Mouse (Mus musculus) layer of hippocampus, adult 9-10 months (tissue): ENCODE results near the gene Papln.

Source experiments
- DNase-seq: peaks from one replicate; pipeline ENCODE4 v3.0.0; 2022; ENCODE audit warnings: low spot score

Papln gene

DNA sequence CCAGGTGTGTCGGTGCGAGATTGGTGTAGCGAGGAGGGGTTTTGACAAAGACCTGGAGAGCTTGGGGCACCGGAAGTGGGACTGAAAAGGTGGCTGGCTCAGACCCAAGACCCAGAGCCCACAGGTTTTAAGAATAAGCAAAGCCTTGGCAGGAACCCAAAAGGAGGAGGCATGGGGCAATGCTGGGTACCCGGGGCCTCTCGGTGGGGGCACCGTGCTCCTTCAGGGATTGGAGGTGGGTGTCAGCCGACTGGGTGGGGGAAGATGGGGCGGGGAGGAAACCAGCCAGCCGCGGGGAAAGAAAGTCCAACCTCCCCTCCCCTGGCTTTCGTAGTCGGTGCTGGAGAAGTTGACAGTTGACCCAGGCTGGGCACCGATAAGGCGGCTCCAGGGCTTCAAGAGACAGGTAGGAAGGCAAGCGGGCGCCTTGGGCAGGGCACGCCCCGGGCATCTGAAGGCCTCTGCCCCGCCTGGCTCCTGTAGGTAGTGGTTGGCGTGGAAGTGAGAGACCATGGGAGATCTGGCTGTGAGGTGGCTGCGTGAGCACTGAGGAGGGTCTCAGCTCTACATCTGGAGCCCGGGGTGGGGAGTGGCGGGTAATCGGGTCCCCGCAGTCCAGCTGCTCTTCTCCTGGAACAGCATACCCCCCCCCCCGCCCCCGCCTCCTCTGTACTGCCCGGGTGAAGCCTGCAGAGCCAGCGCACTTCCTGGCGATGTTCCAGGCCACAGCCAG lies at the start of gene Papln:
TSS of gene Papln (plus strand) at position 324 of the 733 bp plus-strand sequence.
- DNase-seq: no peak

DNA sequence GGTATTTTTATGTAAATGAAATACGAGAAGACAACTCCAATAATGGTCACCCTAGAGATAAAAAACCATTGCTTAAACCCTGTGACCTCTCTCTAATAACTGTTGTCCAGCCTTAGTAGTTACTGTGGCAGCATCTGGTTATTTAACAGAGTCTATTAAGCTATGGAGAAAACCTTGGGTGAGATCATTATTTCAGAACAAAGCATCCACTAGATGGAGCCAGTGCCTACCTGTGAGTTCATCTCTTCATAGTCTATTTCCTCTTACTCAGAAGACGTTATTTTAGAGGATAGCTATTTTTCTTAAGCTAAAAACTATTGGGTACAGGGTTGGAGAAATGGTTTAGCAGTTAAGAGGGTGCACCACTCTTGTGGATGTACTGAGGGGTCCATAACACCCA lies 49.7 kb upstream of the Papln start:
- peak; percentile 74 for DNase-seq

DNA sequence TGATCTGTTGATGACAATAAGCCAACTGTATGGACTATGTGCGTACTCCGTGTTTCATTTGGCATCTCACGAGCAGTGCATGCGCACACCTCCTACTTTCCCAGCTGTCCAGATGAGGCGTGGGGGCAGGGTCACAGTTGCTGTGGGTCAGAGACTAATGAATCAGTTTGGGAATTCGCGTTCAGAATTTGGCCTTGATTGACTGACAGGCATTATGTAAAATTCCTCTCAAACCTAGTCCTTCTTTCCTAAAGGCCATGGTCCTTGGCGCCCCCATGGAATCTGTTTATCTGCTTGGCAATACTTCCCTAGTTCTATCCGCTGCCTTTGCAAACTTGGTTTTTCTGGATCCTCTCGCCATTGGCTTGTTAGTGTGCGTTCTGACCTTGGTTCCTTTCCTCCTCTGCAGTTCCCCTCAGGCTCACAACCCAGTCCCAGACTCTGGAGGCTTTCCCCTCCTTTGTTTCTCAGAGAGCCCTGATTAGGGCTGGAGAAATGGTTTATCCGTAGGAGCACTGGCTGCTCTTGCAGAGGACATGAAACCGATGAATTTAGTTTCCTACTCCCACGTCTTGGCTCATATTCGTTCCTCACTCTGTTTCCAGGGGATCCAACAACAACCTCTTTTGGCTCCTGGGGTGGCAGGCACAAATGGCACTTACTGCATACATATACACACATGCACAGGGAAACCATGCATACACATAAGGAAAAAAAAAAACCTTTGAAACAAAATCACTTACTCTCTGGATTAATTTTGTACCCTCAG lies 46.8 kb upstream of the Papln start:
- DNase-seq: no peak

DNA sequence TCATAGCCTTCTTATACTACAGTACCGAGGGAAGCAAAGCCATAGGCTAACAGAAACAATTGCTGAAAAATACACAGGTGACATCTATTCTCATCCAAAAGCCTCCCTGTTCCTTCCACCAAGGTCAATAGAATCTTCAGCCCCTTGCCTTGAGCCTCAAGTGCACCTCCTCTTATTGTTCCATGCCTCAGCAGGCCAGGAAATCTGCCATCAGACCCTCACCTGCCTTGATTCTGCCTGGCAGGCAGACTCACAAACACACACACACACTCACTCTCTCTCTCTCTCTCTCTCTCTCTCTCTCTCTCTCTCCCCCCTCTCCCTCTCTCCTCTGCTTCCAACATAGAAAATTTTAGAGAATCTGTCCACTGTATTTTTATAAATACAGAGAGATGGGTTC lies 44.0 kb upstream of the Papln start:
- DNase-seq: no peak

DNA sequence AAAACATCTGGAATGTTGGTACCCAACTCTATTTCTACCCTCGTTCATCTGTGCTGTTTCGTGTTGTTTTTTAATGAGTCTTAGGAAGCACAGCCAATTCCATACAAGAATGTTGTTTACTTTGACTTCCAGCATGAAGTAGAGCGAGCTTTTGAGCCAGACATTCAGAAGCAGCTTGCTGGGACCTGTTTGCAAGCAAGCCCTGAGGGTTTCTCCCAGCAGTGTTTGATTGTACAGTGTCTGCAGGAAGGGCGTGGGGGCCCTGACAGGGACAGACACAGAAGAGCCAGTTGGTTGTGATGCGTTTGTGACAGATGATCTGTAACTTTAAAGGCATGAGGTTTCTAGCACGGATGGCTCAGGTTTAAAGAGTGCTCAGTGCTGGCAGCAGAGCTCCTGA lies 42.2 kb upstream of the Papln start:
- no peak for DNase-seq

DNA sequence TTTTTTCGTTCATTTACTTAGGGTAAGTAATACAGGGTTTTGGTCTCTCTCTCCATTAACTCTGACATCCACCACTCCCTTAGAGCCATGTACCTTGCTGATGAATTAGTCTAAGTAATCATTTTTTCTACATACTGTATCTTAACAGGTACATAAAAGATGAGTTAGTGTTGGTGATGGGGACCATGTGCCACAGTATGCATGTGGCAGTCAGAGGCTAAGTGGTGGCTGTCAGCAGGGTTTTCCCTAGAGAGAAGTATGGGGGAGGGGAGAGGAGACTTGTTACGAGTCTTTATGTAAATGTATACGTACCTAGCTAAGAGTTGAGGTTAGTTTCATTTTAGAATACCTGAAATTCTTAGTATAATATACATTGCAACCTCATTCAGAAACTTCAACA lies 40.4 kb upstream of the Papln start:
- no peak for DNase-seq

DNA sequence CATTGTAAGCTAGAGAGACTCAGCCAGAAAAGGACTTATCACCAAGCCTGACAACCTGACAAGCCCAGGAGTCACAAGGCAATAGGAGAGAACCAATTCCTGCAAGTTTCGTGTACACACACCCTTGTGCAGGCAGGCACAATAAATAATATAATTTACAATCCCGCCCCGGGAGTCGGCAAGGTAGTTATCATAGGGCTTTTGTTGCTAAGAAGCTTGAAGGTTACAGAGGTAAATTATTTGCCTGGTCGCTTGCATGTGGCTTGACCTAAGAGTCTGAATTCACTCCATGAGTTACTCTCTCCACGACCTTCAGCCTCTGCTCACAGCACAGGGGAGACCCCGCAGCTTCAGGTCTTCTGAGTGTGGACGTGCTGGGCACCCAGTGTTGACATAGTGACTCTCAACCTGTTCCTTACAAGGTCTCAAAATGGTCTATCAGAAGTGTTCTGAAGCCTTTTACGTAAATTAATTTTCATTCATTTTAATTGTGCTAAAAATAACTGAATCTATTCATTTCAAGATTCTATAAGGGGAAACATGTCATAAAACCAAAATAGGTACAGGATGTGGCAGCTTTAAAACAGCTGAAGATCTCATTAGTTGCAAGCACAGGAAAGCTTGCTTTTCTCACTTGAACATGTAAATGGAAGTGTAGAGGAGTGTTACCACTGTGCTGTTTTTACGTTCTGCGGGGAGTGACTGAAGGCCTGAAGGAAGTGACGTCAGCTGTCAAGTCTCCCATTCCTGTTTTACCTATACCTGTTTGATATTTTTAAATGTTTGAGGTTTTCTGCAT lies 36.7 kb upstream of the Papln start:
- no peak for DNase-seq

DNA sequence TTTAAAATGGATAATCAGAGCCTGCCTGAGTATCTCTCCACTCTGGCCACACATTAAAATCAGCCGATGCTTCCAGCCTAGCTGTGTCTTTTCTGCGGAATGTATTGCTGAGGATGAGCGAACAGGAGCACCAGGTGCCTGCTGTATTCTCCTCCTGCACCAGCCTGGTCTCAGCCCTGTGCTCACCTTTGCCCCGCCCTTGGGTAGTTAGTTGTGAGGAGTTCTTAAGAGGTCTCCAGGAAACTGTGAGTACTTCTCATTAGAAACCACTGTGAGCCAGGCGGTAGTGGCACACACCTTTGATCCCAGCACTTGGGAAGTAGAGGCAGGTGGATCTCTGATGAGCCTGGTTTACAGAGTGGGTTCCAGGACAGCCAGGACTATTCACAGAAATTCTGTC lies 31.2 kb upstream of the Papln start:
- DNase-seq: no peak

DNA sequence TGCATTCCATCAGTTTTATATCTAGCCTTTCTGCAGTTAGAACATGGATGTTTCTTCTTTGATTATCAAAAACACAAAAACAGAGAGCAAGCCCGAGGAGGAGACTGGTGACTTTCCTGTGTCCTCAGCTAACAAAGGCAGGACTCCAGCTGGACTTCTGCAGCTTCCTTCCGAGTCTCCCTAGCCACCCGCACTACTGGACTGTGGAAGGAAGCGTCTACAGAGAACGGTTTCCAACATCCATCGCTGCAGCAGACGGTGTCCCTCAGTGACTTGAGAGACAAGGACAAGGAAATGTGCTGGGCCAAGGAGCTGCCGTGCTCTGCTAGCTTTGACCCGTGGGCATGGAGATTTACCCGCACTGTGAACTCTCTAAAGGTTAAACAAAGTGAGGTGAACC lies 29.4 kb upstream of the Papln start:
- no peak for DNase-seq

DNA sequence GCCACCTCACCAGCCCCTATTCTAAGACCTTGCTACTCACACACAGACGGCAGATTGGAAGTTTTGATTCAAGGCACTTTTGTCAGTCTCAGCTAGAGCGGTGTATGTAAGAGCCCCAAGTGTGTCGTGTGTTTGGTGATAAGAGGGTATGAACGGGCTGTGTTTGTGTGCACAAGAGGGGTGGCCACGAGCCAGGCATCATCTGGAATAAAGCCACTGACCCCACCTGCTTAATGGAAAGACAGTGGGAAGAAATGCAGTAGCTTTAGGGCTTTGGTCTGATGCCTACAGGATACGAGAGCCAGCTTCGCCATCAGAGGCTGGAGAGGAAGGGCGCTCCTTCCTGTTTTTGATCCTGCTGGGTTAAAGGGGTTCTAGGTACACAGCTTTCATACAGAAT lies 27.2 kb upstream of the Papln start:
- no peak for DNase-seq

DNA sequence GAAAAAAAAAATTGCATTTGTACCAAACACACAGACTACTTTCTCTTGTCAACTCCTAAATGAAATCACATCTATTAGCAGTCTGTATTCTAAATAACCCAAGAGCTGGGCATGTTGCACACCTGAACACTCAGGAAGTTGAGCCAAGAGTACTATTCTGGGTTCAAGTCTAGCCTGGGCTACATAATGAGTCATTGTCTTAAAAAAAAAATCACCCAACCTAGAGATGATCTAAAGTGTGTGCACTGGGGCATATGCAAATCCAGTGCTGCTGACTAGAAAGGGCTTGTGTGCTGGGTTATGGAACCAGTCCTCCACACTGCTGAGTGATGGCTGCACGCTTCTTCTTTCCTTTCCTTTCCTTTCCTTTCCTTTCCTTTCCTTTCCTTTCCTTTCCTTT lies 24.8 kb upstream of the Papln start:
- DNase-seq: no peak

DNA sequence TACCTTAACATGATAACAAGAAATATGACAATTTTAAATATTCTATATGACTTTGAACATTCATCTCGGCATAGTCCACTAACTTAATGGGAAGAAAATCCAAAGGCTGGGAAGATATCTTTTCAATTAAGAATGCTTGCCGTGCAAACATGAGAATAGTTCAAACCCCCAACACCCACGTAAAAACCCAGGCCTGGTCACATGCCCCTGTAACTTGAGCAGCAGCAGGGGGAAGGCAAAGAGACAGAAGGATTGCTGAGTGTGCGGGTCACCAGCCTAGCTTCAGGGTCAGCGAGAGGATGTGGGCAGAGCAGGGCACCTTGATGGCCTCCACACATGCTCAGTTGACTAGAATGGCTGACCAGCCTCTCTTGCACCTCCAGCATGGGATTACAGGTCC lies 21.7 kb upstream of the Papln start:
- no peak for DNase-seq

DNA sequence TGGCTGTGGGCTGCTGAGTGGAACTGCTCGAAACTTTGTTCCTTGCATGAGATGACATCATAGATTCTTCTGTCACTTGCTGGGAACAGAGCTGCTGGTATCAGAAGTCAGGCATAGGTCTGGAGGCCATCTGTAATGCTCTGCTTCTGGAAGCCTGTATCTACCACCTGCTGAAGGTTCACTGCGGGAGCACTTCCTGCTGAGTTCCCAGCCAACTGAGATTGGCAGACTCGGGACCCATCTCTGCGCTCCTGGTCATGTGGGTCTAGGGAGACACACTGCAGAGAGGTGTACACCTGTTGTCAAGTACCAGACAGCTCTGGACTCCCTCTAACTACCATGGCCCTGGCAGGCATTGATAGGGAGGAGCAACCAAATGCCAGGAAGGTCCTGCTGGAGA lies 20.6 kb upstream of the Papln start:
- no peak for DNase-seq

DNA sequence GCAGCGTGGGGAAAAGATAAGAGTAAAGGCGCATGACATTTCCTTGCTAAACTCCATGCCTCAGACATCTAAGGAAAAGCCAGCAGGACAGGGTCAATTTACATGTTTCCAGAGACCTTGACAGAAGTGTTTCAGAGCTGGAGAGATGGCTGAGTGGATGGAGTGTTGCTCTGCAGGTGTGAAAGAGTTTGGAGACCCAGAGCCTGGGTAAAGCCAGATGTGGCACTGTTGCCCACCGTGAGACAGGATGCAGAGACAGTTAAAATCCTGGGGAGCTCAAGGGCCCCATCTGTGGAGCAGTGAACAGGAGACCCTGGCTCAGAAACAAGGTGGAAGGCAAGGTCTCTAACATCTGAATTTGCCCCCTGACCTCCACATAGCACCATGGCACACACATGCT lies 19.7 kb upstream of the Papln start:
- no peak for DNase-seq

DNA sequence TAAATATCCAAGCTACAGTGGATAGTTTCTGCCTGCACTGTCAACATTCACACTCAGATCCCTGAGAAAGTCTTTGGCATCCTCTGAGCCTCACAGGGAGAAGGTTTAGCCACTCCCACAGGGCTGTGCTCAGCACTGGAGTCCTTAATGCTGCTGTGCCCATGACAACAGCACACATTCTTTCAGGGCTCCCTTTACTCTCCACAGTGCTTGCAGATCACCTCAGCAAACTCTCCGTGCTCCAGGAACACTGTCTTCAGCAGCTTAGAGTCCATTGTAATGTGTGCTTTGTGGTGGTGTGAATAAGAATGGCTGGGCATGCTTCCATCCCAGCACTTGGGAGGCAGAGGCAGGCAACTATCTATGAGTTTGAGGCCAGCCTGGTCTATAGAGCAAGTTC lies 14.2 kb upstream of the Papln start:
- no peak for DNase-seq

DNA sequence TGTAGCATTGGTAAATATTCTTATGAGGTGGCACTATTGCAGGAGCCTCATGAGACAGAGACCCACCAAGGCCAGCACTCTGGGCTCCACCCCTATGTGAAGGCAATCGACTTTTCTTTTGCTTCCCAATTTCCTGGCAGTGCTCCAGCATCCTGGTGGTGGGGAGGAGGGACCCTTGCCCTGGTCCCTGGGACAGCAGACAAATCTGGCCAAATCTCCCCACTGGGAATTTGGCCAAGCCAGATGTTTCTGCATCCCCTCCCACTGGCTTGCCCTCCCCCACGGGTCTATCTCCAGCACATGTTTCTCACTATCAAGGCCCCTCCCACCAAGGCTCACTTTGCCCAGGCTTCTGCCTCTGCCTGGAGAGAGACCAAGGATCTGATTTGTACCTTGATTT lies 10.9 kb upstream of the Papln start:
- DNase-seq: no peak

DNA sequence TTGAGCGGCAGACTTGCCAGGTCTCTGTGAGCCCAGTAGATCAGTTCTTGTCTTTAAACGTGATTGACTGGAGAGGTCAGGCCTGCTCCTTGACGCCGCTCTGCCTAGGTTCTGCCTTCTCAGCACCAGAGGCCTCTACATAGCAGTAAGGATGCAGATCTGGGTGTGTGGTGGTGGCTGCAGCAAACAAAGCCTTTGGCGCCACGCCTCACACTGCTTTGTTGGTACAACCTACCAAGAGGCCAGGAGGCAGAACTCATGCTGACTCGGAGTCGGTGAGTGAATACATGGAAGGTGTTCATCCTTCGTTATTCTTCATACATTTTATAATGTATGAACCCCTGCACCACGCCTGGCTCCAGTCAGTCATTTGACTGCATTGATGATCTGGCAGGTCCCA lies 4.7 kb upstream of the Papln start:
- DNase-seq: no peak

DNA sequence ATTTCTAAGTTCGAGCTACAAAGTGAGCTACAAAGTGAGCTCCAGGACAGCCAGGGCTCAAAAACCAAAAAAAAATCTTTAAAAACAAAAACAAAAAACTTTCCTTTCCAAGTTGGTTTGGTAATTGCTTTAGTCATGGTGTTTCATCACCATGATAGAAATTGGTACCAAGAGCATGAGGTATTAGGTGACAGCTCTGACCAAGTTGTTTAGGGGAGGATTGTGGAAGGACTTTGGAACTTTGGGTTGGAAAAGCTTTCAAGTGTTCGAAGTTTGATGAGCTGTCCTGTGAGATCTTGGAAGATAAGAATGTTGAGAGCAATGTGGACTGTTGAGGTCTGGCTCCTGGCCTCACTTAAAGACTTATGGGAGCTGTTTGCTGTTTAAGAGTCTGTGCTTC lies 3.2 kb upstream of the Papln start:
- no peak for DNase-seq

DNA sequence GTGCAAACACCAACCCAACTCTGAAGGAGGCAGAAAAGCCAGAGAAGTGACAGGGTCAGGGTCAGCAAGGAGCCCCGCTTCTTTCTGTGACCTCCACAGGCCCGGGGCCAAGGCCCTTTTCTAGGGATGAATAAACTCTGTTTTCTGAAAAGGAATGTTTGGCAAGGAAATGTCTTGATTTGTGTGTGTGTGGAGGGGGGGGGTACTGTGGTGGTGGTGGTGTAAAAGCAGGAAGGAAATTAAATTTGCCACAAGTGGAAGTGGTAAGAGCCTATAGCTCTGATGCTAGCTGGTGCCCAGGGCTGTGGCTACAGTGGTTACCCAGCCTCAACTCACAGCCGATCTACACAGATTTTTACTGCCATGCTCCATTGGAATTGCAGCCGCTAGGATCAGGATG lies 728 bp upstream of the Papln start:
- DNase-seq: no peak

DNA sequence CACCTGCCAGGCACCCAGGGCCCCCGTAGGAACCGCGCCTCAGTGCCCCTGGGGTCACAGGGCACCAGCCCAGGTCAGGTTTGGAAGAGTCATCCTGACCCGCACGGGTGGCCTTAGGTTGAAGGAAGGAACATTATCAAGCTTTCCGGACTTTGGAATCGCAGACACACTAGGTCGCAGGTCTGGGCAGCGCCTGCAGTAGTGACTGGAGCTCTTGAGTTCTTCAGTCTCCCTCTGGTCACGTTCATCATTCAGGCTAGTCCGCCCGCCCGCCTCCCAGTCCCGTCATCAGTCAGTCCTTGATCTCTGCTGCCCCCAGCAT lies 571 bp downstream of the Papln start:
- DNase-seq: no peak

DNA sequence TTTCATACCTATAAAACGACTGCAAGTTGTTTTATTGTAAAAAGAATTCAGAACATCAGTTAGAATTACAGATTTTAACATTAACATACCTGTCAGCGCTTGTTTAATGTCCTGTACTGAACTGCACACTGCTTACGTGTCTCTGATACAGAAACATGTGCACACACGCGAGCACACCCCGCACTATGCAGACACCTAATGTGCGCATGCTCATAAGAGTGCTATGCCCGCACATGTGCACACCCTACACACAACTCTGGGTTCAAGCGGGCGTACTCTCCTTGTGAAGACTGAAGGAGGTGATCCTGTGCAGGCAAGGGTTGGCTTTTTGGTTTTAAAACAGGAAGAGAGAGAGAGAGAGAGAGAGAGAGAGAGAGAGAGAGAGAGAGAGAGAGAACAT lies 1.1 kb downstream of the Papln start:
- no peak for DNase-seq

DNA sequence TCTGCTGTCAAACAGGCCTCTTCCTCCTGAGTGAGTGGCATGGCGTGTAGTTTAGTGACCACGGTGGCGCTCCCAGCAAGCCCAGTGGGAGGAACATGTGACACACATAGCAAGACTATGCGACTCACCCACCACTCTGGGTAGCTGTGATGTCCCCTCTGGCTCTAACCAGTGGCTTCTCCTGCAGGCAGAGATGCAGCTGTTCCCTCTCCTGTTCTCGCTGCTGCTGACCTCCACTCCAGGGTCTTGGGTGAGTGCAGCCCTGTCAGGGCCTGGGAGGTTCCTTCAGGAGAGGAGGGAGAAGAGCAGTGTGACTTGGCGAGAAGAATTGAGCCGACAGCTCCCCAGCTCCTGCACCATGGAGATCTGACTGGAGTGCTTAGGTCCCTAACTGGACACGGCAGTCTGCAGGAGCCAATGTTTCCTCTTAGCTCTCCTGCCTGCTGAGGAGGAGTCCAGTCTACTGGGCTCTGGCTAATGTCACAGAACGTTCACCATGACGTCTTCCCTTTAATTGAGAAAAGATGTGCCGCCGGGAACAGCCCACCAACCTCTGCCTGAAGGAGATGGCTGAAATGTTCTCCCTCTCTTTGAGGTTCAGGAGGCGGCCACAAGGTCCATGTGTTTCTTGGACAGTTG lies 2.6 kb downstream of the Papln start:
- no peak for DNase-seq

DNA sequence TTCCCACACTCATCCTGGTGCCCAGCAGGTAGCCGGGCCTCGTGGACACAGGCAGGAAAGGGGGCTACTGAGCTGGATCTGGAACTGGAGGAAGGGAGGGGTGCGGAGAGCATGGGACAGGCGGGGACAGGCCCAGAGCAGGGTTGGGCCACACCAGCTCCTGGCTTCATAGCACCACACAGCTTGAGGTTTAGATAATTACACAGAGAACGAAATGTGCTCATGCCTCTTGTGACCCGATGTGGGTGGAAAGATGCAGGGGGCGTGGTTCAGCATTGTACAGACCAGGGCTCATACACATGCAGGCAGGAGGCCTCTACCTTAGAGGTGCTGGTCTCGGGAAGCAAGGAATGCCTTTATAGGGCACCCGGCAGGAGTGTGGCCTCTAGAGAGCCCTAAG lies 4.4 kb downstream of the Papln start:
- DNase-seq: no peak
